Mouse (Mus musculus): ENCODE measurements at regions not wholly inside any gene's neighbourhood (a gene's known extent, or its start where the extent isn't known, plus 50 kb on each side); places are given as distances from the start of the nearest gene placed in this dataset.
A peak's percentile ranks its signal among the peaks of the same experiment; 100 is the strongest.
"Not testable (repeated sequence)": the region's sequence is repeated elsewhere in the genome, so short reads cannot be mapped to it uniquely, and the experiment has no call there.

DNA sequence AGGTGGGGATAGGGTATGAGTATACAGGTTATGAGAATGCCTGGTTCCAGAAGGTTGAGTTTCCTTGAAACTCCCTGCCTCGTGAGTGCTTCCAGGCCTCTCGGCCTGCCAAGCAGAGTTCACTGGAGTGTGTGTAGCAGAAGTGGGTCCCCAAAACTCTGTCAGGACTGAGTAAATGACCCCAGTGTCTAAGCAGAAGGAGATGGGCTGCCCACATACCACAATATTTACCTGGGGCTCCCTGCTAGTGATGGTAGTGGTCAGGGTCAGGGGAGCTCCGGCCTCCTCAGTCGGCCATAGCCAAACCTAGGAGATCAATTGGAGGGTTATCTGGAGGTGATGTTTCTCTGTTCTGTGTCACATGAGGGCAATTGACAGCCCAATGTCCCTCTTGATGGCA lies 126.9 kb upstream of the Thpo start:
- no peak for DNase-seq (ENCODE audit: low spot score in 2 of 2)

DNA sequence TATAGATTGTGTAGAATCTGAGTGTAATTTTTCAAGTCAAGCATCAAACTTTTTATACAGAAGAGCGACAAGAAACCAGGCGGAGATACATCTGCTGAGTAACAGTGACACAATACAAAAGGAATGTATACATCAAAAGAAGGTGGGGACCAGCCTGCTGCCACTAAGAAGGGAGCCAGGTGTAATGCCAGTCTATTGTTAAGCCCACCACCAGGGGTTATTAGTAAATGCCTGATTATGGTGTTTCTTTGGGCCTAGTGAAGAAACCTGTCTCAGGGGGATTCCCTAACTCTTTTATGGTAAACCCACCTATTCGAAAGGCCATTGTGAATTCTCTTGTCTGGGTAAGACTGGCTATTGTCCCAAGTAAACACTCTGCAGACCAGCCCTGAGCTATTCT lies 126.3 kb upstream of the Thpo start:
- not testable (repeated sequence) for DNase-seq (ENCODE audit: low spot score in 2 of 2)

DNA sequence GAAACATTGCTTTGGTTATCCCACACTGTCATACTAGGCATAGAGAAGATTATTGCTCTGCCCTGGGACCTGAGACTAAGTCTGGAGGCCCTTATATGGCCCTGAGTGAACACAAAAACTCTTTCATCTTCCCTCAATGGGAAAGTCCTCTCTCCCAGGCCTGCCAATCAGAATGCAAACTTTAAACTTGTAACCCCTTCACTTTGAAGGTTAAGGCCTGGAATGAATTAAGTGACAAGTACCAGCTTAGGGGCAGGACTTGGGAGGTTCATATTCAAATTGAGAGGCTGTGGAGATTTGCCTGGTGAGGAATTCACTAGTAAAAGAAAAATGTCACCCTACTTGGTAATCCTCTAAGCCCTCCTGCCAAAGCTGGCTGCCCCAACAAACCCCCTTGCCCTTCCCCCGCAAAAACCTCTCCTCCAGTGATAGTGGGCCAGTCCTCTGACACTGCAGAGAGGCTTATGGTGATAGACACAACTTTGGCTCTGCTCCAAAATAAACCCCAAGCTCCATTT lies 120.4 kb upstream of the Thpo start:
- DNase-seq (ENCODE audit: low spot score in 2 of 2) = no peak

DNA sequence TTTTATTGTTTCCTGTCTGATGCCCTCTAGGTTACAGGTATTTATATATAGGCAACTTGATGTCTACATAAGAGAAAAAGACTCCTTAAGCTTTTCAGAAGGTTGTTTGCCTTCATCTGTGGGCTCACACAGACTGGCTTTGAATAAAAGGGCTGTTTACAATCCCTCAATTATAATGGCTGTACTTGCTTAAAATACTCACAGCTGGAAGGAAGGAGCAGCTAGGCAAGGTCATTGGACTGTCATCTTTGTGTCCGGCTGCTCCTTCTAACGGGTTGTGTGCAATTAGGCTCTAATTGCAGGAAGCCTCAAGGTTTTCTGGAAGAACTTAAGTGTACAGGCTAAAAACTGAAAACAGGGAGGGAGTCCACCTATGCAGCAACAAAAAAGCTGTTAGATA lies 103.8 kb upstream of the Thpo start:
- DNase-seq (ENCODE audit: low spot score in 2 of 2) = no peak

DNA sequence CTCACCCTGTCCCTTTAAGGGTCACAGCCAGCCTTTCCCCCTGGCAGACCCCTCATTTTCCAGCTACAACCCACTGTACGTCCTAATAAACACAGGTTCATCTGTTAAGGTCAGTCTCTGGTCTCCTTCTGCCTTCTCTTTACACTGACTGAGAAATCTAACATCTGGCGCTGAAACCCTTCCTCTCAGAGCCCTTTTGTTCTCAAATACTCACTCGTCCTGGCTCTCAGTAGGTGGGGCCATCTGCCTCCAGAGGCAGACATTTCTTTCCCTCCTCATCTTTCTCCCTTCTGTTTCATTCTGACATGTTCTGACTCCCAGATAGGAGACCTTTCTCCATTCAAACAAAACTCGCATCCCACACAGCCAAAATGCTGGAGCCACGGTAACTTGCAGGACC lies 102.6 kb upstream of the Thpo start:
- DNase-seq (ENCODE audit: low spot score in 2 of 2) = no peak

DNA sequence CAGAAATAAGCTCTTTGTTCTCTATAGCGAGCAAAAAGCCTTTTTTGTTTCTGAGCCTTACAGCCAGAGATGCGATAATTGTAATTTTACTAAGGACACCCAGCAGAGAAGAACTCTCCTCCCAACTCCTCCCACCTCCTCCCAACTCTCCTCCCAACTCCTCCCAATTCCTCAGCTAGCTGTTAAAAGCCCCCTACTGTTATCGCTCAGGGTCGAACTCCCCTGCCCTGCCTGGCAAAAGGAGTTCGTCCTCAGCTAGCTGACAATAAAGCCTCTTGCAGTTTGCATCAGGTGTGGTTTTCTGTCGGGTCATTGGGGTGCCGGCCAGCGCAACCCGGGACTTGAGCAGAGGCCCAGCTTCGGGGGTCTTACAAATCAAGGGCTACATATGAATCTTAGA lies 99.5 kb upstream of the Thpo start:
- DNase-seq (ENCODE audit: low spot score in 2 of 2) = not testable (repeated sequence)

DNA sequence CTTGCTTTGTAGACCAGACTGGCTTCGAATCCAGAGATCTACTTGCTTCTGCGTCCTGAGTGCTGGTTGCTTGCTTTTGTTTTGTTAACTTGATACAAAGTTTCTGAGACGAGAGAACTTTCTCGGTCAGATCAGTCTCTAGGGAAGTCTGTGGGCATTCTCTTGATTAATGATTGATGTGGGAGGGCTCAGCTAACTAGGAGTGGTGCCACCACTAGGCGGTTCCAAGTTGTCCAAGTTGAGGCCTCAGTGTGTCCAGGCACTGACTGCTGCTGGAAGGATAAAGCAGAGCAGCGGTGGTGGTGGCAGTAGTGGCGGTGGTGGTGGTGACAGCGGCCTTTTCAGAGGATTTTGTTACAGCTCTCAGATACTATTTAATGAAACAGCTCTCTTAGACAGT lies 99.0 kb upstream of the Thpo start:
- no peak for DNase-seq (ENCODE audit: low spot score in 2 of 2)

DNA sequence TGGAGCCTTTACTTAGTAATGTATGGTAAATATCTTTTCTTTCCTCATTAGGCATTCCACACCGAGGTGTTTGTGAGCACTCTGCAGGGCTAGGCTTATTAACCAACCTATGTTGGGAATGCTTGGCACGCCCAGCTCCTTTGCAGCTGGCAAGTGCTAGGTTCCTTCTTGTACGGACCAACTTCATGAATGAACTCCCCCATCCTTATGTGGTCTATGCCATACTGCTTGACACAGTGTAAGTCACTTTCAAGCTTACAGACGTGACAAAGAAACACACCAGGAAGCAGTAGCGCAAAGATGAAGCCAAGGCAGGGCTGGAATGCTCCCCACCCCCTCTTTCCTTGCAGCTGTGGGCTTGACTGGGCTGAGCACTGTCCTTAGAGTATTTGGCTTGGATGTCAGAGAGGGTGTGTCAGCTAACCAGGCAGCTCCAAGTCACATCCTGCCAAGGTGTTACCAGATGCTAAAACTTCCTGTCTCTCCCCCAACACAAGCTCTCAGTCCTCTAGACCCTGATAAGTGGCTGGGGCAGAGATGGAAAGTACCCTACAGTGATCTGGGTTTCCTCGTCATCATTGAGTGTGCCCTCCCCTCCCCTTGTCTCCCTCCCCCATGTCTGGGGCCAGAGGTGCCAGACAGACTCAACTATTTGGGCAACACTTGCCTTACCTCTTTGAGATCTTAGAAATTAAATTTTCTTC lies 95.6 kb upstream of the Thpo start:
- DNase-seq (ENCODE audit: low spot score in 2 of 2) = no peak

DNA sequence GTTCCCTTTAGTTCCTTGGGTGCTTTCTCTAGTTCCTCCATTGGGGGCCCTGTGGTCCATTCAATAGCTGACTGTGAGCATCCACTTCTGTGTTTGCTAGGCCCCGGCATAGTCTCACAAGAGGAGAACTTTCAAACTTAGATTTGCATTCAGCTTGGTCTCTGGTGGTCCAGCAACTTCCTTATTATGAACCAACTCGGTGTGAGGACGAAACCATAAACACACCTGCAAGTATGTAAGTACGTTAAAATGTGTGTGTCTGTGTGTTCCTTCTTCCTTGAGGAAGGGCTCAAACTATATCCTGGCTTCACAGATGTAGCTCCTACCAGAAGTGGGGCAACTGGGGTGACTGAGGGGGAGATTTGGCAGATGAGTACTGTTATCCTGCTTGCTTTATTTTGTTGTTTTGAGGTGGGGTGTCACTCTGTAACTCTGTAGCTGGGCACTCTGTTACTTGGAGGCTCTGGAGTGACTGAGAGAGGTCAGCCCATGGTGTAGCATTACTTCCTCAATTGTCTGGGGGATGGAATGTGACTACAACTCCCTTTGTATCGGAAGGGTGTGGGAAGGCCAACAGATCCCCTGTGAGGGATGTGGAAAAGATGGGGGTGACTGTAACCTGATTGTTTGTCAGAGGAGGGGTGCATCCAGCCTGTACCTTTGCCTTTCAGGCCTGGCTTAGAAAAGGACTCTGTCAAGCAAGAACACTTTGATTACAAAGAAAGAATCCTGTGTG lies 94.9 kb upstream of the Thpo start:
- DNase-seq (ENCODE audit: low spot score in 2 of 2) = no peak

DNA sequence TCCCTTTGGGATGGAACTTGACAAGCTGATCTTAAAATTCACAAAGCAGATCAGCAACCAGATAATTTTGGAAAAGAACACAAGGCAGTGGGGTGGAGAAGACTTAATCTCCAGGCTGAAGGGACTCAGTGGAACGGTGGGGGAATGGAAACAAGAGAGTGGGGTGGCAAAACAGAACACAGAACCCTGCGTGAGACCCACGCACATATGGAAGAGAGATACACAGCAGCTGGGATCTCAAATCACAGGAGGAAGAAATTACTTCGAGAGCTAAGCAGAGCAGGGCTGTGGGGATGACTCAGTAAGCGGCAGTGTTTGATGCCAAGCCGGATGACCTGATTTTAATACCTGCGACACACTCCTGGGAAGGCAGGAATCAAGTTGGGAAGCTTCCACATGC lies 89.9 kb upstream of the Thpo start:
- no peak for DNase-seq (ENCODE audit: low spot score in 2 of 2)

DNA sequence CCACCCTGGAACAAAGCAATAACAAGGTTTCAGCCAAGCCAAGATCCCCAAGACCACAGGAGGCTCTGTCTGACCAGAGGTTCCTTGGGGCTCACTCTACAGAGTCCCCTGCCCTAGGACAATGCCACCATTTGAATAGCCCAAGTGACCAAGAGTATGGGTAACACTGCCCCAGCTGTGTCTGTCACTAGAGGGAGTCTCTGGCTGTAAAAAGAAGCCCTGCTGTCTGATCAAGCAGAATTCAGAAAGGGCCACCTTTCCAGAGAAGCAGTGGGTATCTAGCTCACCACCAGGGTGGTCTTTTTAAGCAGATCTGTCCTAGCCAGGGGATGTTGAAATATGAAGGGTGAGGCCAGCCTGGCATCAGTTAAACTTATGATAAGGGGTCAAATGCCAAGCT lies 86.6 kb upstream of the Thpo start:
- no peak for DNase-seq (ENCODE audit: low spot score in 2 of 2)

DNA sequence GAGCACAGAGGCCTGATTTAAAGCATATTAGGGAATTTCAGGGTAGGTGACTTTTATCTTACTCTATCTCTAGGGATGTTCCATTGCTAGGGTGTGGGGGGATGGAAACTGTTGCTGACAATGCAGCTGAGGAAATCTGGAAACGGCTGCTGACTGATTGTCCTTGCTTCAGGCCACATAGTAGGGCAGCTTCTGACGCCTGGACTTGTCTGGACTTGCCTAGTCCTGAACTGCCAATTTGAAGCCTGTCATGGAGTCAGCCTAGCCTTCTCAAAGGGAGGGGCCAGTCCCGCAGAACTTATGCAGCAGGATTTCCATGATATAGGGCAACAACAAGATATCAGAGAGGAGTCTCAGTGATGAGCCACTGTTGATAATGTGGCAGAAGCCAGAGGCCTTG lies 85.3 kb upstream of the Thpo start:
- no peak for DNase-seq (ENCODE audit: low spot score in 2 of 2)

DNA sequence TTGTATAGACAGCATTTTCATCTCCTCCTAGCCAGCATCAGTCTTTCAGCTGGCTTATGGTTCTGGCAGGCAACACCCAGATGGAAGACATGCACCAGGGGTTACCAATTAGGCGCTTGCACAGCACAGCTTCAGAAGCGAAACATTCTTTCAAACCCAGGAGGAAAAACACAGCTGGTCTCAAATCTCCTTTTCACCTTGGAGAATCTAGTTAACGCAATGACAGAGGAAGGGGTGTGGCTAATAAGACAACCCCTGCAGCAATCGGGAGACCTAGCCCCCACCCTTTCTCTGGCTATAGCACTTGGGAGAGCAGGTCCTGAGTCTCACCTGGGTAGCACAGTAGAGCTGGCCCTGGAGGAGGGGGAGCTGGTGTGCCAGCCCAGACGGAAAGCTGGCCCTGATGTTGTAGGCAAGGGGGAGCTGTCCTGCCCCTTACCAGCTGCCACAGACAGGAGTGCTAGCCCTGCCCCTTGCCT lies 84.4 kb upstream of the Thpo start:
- DNase-seq (ENCODE audit: low spot score in 2 of 2) = no peak

DNA sequence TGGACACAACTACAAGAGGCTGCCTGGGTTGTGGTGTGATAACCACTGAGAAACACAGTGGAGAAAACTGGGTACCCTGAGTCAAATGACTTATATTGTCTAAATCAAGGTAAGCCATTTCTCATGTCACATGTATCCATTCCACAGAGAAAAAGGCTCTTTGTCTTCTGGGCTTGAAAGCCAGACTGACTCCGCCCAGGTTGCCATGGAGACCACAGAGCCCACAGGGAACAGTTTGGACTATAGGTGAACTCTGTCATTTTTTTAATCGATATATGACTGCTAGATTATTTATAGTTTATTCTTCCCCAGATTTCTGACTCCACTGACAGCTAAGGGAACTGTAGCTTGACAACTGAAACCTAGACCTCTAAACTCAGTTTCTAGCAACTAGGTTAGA lies 80.7 kb upstream of the Thpo start:
- no peak for DNase-seq (ENCODE audit: low spot score in 2 of 2)

DNA sequence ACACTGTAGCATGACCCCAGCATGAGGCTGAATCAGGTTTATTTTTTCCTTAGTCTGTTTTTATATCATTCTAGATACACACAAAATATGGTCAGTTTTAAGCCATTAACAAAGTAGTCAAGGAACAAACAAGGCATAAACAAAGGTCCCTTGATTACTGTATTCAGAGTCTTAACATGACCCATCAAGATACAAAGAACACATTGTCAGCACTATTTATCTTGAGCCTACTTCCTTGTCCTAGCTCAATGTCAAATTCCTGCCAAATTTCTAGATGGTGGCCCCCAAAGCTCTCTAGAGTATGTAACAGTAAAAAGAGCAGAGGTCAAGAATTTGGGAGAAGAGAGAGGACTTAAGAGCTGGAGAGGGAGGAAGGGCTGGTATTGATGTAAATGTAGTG lies 79.9 kb upstream of the Thpo start:
- DNase-seq (ENCODE audit: low spot score in 2 of 2) = no peak

DNA sequence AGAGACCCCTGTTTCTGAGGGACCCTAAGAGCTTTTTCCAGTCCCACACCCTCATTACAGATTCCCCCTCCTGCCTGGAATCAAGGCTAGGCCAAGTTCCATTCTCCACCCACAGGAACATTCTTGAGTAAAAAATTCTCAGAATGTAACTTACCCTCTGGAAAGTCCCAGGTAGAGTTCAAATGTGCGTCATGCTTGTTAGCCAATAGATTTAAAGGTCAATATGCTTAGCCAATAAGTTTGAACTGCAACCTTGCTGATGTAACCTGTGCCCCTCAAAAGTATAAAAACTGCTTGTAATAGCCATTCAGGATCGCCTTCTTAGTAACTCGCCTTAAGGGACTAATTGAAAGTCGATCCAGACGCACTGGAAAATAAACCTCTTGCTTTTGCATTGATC lies 77.7 kb upstream of the Thpo start:
- DNase-seq (ENCODE audit: low spot score in 2 of 2) = not testable (repeated sequence)

DNA sequence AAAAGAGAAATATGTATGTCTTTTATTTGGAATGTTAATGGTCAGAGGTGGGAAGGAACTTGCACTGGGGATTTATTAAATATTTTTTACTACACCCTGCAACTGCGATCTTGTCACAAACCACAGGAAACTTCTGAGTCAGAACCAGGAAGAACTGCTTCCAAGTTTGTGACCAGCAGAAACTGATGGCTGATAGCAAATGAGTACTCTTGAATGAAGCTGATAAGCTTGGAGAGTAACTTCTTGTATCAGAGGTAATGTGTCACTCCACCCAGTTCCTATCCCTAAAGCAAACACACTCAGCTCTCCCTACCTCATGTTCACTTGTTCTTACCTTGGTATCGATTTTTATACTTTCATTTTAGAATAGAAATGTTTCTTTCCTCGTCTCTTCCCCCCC lies 76.0 kb upstream of the Thpo start:
- no peak for DNase-seq (ENCODE audit: low spot score in 2 of 2)

DNA sequence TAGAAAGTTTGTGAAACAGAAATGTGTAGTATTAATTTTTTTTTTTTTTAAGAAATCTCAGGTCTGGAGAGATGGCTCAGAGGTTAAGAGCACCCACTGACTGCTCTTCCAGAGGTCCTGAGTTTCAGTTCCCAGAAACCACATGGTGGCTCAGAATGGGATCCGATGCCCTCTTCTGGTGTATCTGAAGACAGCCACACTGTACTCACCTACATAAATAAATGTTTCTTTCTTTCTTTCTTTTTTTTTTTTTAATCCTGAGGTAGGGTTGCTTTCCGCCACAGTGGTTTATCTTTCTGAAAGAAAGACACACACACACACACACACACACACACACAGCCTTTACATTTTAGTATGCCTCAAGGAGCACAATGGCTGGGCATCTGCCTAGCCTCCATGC lies 74.0 kb upstream of the Thpo start:
- DNase-seq (ENCODE audit: low spot score in 2 of 2) = no peak

DNA sequence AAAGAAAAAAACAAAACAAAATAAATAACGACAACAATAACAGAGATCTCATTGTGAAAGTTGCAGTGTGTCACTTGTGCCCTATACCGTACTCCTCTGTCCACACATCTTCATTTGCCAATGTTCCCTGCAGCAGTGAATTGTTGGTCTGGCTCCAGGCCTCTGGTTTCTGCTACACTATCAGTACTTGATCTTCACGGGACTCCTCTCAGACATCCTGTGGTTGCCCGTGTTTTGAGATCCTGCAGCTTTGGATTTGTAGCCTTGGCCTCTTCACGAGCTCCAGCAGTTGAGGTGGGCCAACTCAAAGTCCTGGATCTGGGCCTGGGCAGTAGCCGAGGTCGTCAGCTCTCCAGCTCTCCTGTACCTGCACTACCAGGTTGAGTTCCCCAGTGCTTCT lies 72.4 kb upstream of the Thpo start:
- no peak for DNase-seq (ENCODE audit: low spot score in 2 of 2)

DNA sequence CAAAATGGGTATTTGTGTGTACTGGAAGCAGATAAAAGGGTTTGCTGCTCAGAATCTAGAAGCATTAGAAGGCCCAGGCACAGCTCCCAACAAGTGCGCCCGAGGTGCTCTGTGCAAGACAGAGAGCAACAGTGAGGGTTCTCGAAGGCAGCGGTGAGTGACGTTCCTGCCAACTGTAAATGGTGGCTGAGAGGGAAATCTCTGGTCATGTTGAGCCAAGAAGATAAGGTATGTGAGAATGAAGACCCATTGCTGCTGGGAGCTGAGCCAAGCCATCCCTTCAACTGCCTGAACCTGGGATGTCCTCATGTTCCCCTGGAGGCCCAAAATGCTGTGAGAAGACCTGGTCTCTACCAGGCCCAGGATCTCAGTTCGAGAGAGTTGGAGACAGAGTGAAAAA lies 71.5 kb upstream of the Thpo start:
- DNase-seq (ENCODE audit: low spot score in 2 of 2) = no peak

DNA sequence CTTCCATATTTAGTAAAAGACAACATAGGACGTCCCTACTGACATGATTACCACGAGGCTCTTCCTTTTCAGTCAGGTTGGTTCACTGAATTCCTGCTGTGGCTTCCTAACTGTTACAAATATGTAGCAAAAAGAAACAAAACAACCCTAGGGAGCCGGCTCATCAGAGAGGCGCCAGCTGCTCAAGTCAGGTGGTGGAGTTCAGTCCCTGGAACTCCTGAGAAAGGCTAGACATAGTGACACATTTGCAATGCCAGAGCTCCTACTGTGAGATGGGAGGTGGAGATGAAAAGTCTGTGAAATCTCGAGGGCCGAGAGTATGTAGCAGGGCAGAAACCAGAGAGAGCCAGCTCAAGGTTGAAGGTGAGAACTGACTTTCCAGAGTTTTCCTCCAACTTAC lies 70.8 kb upstream of the Thpo start:
- no peak for DNase-seq (ENCODE audit: low spot score in 2 of 2)

DNA sequence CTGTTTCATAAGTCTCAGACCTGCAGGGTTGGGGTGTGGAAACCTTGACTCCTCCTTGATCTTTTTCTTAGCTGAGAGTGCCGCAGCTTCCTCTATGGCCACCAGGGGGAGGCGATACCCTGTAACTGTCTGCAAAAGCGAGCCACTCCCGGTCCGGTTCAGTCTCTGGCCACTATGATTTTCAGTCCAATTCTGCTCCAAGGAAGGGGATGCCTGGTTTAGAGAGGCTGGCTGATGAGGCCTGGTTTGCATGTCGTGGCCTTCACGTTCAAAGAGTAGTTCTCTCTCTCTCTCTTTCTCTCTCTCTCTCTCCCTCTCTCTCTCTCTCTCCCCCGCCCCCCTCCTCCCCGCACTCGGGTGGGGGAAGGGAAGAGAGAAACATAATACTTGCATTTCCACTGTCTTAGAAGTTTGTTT lies 70.3 kb upstream of the Thpo start:
- peak; percentile 73 to 77 for DNase-seq (ENCODE audit: low spot score in 2 of 2)
